Mouse (Mus musculus): ENCODE data around the gene Smpd4. TPM values are rescaled to one million over a fixed set of nuclear protein-coding genes. Genes with fewer than 3 reads are reported as not detected.

The Smpd4 gene
- polyA plus RNA-seq (2012; rRNA removed), result 25.6 and 30.4 TPM in 2 replicates

DNA sequence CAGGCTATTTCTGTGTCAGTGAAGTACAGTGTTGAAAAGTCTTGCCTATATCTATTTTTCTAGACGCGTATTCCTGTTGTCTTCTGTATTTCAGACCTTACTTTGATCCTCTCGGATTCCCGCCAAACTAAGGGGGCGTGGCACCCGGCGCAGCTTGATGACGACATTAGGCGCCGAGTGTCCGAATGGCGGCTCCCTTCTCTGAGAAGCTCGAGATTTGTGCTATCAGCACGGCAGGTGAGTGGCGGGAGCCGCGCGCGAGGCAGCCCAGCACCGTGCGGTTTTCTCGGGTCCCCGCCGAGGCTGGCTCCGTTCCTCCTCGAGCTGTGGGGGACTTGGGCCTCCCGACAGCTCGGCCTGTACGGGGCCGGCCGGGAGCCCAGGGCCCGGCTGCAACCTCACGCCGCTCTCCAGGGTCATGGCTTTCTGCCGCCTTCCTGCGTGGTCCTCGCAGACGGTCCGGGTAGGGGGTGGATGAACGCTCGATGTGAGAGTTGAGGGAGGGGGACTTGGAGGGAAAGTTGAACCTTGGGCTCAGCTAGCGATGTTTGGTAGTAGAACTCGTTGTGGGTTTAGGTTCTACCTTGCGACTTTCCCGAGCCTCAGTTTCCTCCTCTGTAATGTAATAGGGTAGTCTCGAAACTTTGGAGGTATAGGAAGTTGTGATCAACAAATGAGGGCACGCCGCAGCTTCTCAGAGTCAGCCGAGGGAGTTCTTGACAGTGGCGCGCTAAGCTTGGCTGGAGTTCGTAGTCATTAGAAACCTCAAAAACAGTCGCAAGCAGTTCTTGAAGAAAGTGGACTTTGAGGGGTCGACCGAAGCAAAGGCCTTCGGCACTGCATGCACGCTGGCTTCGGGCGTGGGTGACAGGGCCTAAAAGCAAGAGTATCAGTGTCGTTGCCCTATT is at the start of gene Smpd4:
Smpd4 (plus strand) TSS at position 157 of the 908 bp plus-strand sequence.

DNA sequence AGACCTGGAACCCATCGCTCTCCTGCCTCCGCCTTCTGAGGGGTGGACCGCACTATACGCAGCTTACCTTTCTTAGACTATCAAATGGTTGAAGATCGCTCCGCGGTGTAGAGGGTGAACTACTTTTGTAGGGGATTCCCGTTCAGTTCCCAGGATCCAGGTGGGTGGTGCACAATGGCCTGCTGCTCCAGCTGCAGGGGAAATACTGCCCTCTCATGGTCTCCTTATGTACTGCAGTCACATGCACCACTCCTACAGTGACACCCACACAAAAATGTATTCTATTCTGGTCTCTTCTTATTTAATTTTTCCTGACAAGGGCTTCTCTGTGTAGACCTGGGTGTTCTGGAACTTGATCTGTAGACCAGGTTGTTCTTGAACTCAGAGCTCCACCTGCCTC is 36.1 kb upstream of the Smpd4 start, which contains the start of gene Slc7a4:
Slc7a4 (minus strand) TSS at position 151 of the 400 bp plus-strand sequence.

GRCm38 (mm10) chr16:17646310-17647114 is 27.4 kb downstream of the Smpd4 start, which contains the start of gene Ccdc74a:
Gene Ccdc74a, plus strand, starts transcription at chr16:17646470.

Other genes starting within 250 kb of the Smpd4 start
- gene Snap29, start 213.4 kb upstream of the Smpd4 start, polyA plus RNA-seq (2012; rRNA removed), result 4.0 and 5.1 TPM in 2 replicates
- 17.6 and 18.6 TPM in 2 replicates for gene Pi4ka, start 213.0 kb upstream of the Smpd4 start, polyA plus RNA-seq (2012; rRNA removed)
- gene Crkl, start 167.4 kb upstream of the Smpd4 start, polyA plus RNA-seq (2012; rRNA removed), result 7.6 and 9.3 TPM in 2 replicates
- gene Aifm3, start 129.7 kb upstream of the Smpd4 start, polyA plus RNA-seq (2012; rRNA removed), result 1.1 and 1.2 TPM in 2 replicates
- gene Lztr1, start 110.7 kb upstream of the Smpd4 start, polyA plus RNA-seq (2012; rRNA removed), result 27.5 and 30.4 TPM in 2 replicates
- gene Thap7, start 88.2 kb upstream of the Smpd4 start, polyA plus RNA-seq (2012; rRNA removed), result 18.2 and 20.8 TPM in 2 replicates
- gene Lrrc74b, start 58.1 kb upstream of the Smpd4 start, polyA plus RNA-seq (2012; rRNA removed), result 0.05 TPM in 1 of 2 replicates, not detected in the other
- 0.05 and 0.06 TPM in 2 replicates for gene P2rx6, start 57.5 kb upstream of the Smpd4 start, polyA plus RNA-seq (2012; rRNA removed)
- 0.93 and 1.2 TPM in 2 replicates for gene Slc7a4, start 36.1 kb upstream of the Smpd4 start, polyA plus RNA-seq (2012; rRNA removed)
- gene Ccdc74a, start 27.1 kb downstream of the Smpd4 start, polyA plus RNA-seq (2012; rRNA removed), result 1.7 and 2.2 TPM in 2 replicates
- gene Med15, start 113.5 kb downstream of the Smpd4 start, polyA plus RNA-seq (2012; rRNA removed), result 15.1 and 18.3 TPM in 2 replicates
- 11.3 and 11.4 TPM in 2 replicates for gene Klhl22, start 140.3 kb downstream of the Smpd4 start, polyA plus RNA-seq (2012; rRNA removed)
- gene Scarf2, start 177.9 kb downstream of the Smpd4 start, polyA plus RNA-seq (2012; rRNA removed), result 2.8 and 3.5 TPM in 2 replicates
- gene B830017H08Rik, start 213.8 kb downstream of the Smpd4 start, polyA plus RNA-seq (2012; rRNA removed), result not detected in 2 replicates
- gene Car15, start 219.0 kb downstream of the Smpd4 start, polyA plus RNA-seq (2012; rRNA removed), result 0.90 and 1.5 TPM in 2 replicates

Data from liver, embryonic 14 days (tissue).